Mouse (Mus musculus) G1E (cell line): ENCODE results near the gene Npr1.

Source experiments
- CTCF ChIP-seq: IDR thresholded peaks from 2 replicates; pipeline ENCODE4 v1.5.1; 2012; ENCODE audit warnings: low read depth, low read length, inconsistent platforms, mixed read lengths
- POLR2AphosphoS5 ChIP-seq: IDR thresholded peaks from 2 replicates; pipeline ENCODE4 v1.6.1; 2012; ENCODE audit warnings: low read depth, low read length, inconsistent platforms; ENCODE audit not compliant: insufficient replicate concordance
- TAL1 ChIP-seq: conservative IDR thresholded peaks from 2 replicates; pipeline ENCODE4 v1.6.1; 2012; ENCODE audit warnings: low read depth, low read length, inconsistent platforms, mixed read lengths

GRCm38 (mm10) chr3:90413011-90413396 lies 52.7 kb downstream of the Npr1 start:
- TF ChIP-seq CTCF (no peak), POLR2AphosphoS5 (no peak), TAL1 (no peak)
